Mouse (Mus musculus): ENCODE measurements around the gene Erg. TPM values are rescaled to one million over a fixed set of nuclear protein-coding genes. Genes with fewer than 3 reads are reported as not detected.
A peak's percentile ranks its signal among the peaks of the same experiment; 100 is the strongest.

Gene Erg
- polyA plus RNA-seq, 1 experiment from 2014 or later: 2.2 TPM

DNA sequence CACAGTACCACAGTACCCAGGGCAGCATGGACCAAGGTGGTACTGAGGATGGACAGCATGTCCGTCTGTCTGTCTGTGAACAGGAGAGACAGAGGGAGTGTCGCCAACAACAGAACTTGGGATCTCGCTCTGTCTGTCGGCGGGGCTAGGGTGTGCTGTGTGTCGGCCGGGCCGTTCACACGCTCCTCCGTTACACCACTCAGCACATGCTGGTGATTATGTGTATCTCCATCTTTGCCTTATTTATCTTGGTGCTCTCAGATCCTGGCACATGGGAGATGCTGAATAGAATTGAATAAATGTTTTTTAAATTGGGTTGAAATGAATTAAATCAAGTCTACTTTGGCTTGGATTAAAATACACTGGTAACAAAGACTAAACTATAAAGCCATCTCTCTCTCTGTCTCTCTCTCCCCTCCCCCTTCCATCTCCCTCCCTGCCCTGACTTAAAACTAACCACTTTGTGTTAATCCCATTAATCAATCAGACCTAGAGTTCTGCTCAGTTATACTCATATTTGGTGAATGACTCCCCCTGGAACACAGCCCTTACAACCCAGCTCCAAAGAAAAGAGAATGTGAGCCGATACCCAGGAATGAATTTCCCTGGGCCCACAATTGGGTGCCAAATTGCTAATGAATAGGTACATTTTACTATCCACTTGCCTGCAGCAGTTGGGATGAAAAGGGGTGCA lies 10.6 kb upstream of the Erg start:
- ATAC-seq: no peak
- Histone ChIP-seq H3K27ac (ENCODE audit: low read depth) (no peak overlapping the region), H3K9ac (replicated peaks) (no peak overlapping the region), H3K4me1 (ENCODE audit: insufficient read depth) (no peaks in the 10 kb centered on the region), H3K27me3 (ENCODE audit: insufficient read depth, low read length) (no peaks in the 10 kb centered on the region), H3K9me3 (ENCODE audit: low read length) (no peaks in the 10 kb centered on the region), H3K36me3 (replicated peaks; ENCODE audit: insufficient read depth, low read length) (no peaks in the 10 kb centered on the region), H3K4me2 (ENCODE audit: low read depth, low read length) (no peak overlapping the region), H3K4me3 (ENCODE audit: low read depth, low read length) (no peak overlapping the region)
- TF ChIP-seq EP300 (IDR thresholded peaks at IDR 0.05; ENCODE audit: low read depth) (no peak), CTCF (IDR thresholded peaks at IDR 0.05; ENCODE audit: low read depth) (no peak)
- no peak for DNase-seq
- WGBS (ENCODE audit: insufficient replicate concordance): 90% methylated on average over 11 of the region's 11 CpGs

DNA sequence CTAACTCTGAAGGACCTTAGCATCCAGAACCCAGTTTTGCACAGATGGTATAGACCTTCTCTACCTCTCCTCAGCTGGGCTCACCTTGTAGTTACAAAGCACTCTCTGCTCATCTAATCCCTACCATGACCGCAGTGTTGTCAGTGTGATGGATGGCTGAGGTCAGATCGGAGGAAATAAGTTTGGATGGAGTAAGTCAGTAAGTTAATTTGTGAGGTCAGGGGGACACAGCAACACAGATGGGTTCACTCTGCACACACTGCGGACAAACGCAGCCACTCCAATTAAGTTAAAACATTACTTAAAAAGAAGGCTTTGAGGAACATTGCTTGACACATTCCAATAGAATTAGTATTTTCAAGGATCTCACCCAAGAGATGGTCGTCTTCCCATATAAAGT lies 2.5 kb upstream of the Erg start:
- no peaks in the 10 kb centered on the region for H3K36me3 ChIP-seq (replicated peaks; ENCODE audit: insufficient read depth, low read length)
- no peak overlapping the region for H3K9ac ChIP-seq (replicated peaks)
- H3K4me3 ChIP-seq (ENCODE audit: low read depth, low read length): no peak overlapping the region
- DNase-seq (no peak), ATAC-seq (no peak)
- TF ChIP-seq CTCF (IDR thresholded peaks at IDR 0.05; ENCODE audit: low read depth) (no peak), EP300 (IDR thresholded peaks at IDR 0.05; ENCODE audit: low read depth) (no peak)
- no peaks in the 10 kb centered on the region for H3K9me3 ChIP-seq (ENCODE audit: low read length)
- WGBS (ENCODE audit: insufficient replicate concordance): 56% methylated on average over 5 of the region's 5 CpGs
- H3K4me1 ChIP-seq (ENCODE audit: insufficient read depth): peaks cover 6% of the 10 kb centered on the region
- no peak overlapping the region for H3K27ac ChIP-seq (ENCODE audit: low read depth)
- peaks cover 27% of the 10 kb centered on the region for H3K27me3 ChIP-seq (ENCODE audit: insufficient read depth, low read length)
- H3K4me2 ChIP-seq (ENCODE audit: low read depth, low read length): no peak overlapping the region

DNA sequence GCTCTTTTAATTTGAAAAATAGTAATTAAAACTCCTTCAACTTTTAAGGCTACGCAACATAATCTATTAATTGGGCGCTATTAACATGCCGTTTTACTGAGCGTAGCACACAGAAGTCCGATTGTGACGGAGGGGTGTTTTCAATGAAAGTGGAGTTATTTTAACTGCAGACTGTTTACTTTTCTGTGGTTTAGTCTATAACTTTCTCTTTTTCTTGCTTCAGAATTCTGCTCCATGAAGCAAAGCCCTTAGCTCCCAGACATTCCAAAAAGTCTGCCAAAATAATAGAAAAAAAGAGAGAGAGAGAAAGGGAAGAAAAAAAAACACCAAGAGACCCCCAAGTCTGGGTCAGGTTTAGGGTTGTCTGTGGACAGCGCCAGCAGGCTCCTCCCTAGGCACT lies 333 bp upstream of the Erg start:
- TF ChIP-seq EP300 (IDR thresholded peaks at IDR 0.05; ENCODE audit: low read depth) (no peak), CTCF (IDR thresholded peaks at IDR 0.05; ENCODE audit: low read depth) (no peak)
- Histone ChIP-seq H3K4me2 (ENCODE audit: low read depth, low read length) (no peak overlapping the region), H3K9me3 (ENCODE audit: low read length) (no peaks in the 10 kb centered on the region), H3K4me3 (ENCODE audit: low read depth, low read length) (no peak overlapping the region), H3K27ac (ENCODE audit: low read depth) (no peak overlapping the region), H3K4me1 (ENCODE audit: insufficient read depth) (peaks cover 6% of the 10 kb centered on the region), H3K9ac (replicated peaks) (no peak overlapping the region), H3K27me3 (ENCODE audit: insufficient read depth, low read length) (peaks cover 36% of the 10 kb centered on the region), H3K36me3 (replicated peaks; ENCODE audit: insufficient read depth, low read length) (no peaks in the 10 kb centered on the region)
- DNase-seq (no peak), ATAC-seq (no peak)
- 45% methylated on average over 7 of the region's 7 CpGs for WGBS (ENCODE audit: insufficient replicate concordance)

DNA sequence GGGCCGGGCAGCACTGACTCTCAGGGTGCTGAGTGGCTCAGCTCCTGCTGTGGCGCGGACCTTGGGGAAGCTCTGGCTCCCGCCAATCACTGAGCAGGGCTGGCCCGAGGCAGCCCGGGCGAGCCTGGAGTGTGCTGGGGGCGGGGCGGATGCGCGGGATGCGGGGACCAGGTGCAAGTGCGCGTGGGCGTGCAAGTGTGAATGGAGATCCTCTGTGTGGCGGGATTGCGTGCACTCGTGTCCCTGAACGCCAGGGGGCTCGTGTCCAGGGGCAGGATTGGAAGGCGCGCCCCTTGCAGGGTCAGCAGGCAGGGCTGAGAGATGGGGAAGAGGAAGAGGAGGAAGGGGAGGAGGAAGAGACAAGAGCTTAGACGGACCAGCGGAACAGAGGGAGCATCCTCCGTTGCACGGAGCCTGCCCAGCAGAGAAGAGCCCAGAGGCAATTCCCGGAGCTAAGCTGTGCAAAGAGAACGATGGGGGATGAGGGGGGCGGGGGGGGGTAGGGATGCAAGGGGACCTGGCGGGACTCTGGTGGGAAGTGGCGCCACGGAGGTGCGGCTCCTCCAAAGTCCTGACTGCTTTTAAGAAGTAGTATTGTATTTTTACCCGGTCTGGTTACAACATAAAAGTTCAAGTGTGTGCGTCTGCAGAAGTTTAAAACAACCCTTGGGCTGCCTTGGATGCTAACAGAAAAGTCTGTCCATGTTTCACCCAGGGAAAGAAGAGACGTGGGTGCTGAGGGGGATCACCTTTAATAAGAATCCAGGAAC lies 667 bp downstream of the Erg start:
- DNase-seq (peak; percentile 41), ATAC-seq (no peak)
- 2% methylated on average over 36 of the region's 36 CpGs for WGBS (ENCODE audit: insufficient replicate concordance)
- Histone ChIP-seq H3K4me2 (ENCODE audit: low read depth, low read length) (peak overlapping the region; percentile 53), H3K9ac (replicated peaks) (no peak overlapping the region), H3K4me1 (ENCODE audit: insufficient read depth) (peaks cover 6% of the 10 kb centered on the region), H3K27ac (ENCODE audit: low read depth) (no peak overlapping the region), H3K9me3 (ENCODE audit: low read length) (no peaks in the 10 kb centered on the region), H3K4me3 (ENCODE audit: low read depth, low read length) (peak overlapping the region; percentile 29), H3K27me3 (ENCODE audit: insufficient read depth, low read length) (peaks cover 36% of the 10 kb centered on the region), H3K36me3 (replicated peaks; ENCODE audit: insufficient read depth, low read length) (no peaks in the 10 kb centered on the region)
- peak; percentile 33; the same call in 1 of the 2 replicates for TF ChIP-seq CTCF (IDR thresholded peaks at IDR 0.05; ENCODE audit: low read depth)
- no peak for TF ChIP-seq EP300 (IDR thresholded peaks at IDR 0.05; ENCODE audit: low read depth)

DNA sequence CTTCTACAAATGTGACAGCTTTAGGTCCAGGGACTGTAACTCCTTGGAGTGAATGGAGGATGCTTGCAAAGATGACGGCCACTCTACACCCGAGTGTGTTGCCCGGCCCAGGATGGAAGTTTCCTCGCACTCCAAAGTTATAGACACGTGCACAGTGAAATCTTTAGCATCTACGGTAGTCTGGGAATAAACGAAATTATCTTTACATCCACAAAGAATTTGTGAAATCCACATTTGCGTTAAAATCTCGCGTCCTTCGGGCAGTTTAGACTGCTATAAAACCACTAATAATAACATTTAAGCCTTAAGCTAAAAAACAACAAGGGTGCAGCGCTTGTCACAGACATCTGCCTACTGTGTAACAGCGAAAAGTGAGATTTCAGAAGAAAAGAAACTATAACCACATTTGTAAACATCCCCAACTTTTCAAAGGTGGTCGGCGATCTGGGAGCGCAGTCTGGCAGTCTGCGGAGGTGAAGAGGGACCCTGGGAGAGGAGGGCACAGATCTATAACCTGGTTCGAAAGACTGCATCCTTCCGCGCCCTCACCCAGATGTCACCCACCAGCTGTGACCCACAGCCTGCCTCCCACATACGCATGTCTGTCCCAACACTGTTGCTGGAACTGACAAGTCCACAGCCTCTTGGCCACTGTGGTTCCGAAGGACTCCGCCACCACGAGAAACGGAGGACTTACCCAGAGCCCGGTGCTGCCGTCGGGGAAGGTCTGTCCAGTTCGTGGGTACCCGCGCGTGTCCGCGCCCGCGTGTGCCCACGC lies 1.5 kb downstream of the Erg start:
- Histone ChIP-seq H3K4me3 (ENCODE audit: low read depth, low read length) (peak overlapping the region; percentile 29), H3K4me1 (ENCODE audit: insufficient read depth) (peaks cover 6% of the 10 kb centered on the region), H3K27ac (ENCODE audit: low read depth) (no peak overlapping the region), H3K4me2 (ENCODE audit: low read depth, low read length) (peak overlapping the region; percentile 53), H3K36me3 (replicated peaks; ENCODE audit: insufficient read depth, low read length) (no peaks in the 10 kb centered on the region), H3K27me3 (ENCODE audit: insufficient read depth, low read length) (peaks cover 36% of the 10 kb centered on the region), H3K9me3 (ENCODE audit: low read length) (no peaks in the 10 kb centered on the region), H3K9ac (replicated peaks) (no peak overlapping the region)
- TF ChIP-seq EP300 (IDR thresholded peaks at IDR 0.05; ENCODE audit: low read depth) (no peak), CTCF (IDR thresholded peaks at IDR 0.05; ENCODE audit: low read depth) (no peak)
- ATAC-seq (no peak), DNase-seq (no peak)
- 15% methylated on average over 37 of the region's 37 CpGs for WGBS (ENCODE audit: insufficient replicate concordance)

DNA sequence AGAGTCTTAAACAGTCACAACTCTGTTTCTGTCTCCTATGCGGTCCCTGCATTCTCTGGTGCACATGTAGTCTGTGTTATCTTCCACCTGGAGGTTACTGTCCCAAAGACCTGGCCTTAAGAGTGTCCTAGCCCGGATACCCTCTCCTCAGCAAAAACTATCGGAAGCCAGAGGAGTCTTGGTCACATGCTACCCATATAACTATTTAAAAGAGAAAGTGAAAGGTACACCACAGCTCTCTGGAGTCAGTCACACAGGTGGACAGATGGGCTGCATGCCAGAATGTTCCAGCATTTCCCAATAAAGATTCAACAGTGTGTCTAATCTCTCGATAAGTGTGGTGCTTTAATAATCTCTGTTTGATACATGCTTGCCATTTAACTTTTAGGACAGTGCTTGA lies 7.1 kb downstream of the Erg start:
- ATAC-seq: peak; percentile 45; the same call in 1 of the 2 replicates
- peak; percentile 27 for DNase-seq
- TF ChIP-seq EP300 (IDR thresholded peaks at IDR 0.05; ENCODE audit: low read depth) (no peak), CTCF (IDR thresholded peaks at IDR 0.05; ENCODE audit: low read depth) (no peak)
- H3K36me3 ChIP-seq (replicated peaks; ENCODE audit: insufficient read depth, low read length): no peaks in the 10 kb centered on the region
- 73% methylated on average over 4 of the region's 4 CpGs for WGBS (ENCODE audit: insufficient replicate concordance)
- H3K9ac ChIP-seq (replicated peaks): no peak overlapping the region
- H3K4me1 ChIP-seq (ENCODE audit: insufficient read depth): no peaks in the 10 kb centered on the region
- H3K27ac ChIP-seq (ENCODE audit: low read depth): no peak overlapping the region
- H3K4me3 ChIP-seq (ENCODE audit: low read depth, low read length): no peak overlapping the region
- 0 out of 2 replicates have a peak overlapping the region, but pooled peaks have one; percentile 9 for H3K4me2 ChIP-seq (ENCODE audit: low read depth, low read length)
- H3K27me3 ChIP-seq (ENCODE audit: insufficient read depth, low read length): peaks cover 10% of the 10 kb centered on the region
- no peaks in the 10 kb centered on the region for H3K9me3 ChIP-seq (ENCODE audit: low read length)

Measured in liver, postnatal 0 days (tissue).